Mouse (Mus musculus): ENCODE measurements around the gene Fxyd6. TPM values are rescaled to one million over a fixed set of nuclear protein-coding genes. Genes with fewer than 3 reads are reported as not detected.

The Fxyd6 gene
- polyA plus RNA-seq, 1 experiment from 2014 or later, result 126 TPM

- ATAC-seq (ENCODE audit: insufficient number of reproducible peaks, insufficient read depth, low FRiP score, low TSS enrichment, low read depth), result no peak
- no peak overlapping the region for H3K4me3 ChIP-seq (replicated peaks)
- H3K9me3 ChIP-seq, result no peaks in the 10 kb centered on the region
- no peaks in the 10 kb centered on the region for H3K27me3 ChIP-seq
- H3K4me2 ChIP-seq, result no peak overlapping the region
- H3K27ac ChIP-seq, result no peak overlapping the region
- no peak overlapping the region for H3K9ac ChIP-seq (replicated peaks)
- 80% methylated on average over 4 of the region's 4 CpGs for WGBS
- peaks cover 17% of the 10 kb centered on the region for H3K36me3 ChIP-seq
- peaks cover 28% of the 10 kb centered on the region for H3K4me1 ChIP-seq (replicated peaks)
Observed at GRCm38 (mm10) chr9:45376427-45376826, 6.4 kb downstream of the Fxyd6 start.

GRCm38 (mm10) chr9:45376883-45377282 lies 6.9 kb downstream of the Fxyd6 start:
- H3K4me2 ChIP-seq, result no peak overlapping the region
- ATAC-seq (ENCODE audit: insufficient number of reproducible peaks, insufficient read depth, low FRiP score, low TSS enrichment, low read depth), result no peak
- H3K27me3 ChIP-seq, result no peaks in the 10 kb centered on the region
- H3K4me3 ChIP-seq (replicated peaks), result no peak overlapping the region
- H3K36me3 ChIP-seq, result peaks cover 17% of the 10 kb centered on the region
- WGBS, result 86% methylated on average over 2 of the region's 2 CpGs
- H3K9ac ChIP-seq (replicated peaks), result no peak overlapping the region
- peaks cover 23% of the 10 kb centered on the region for H3K4me1 ChIP-seq (replicated peaks)
- H3K9me3 ChIP-seq, result no peaks in the 10 kb centered on the region
- no peak overlapping the region for H3K27ac ChIP-seq

GRCm38 (mm10) chr9:45380411-45381251 lies 10.6 kb downstream of the Fxyd6 start:
- Histone ChIP-seq H3K27ac (no peak overlapping the region), H3K4me2 (no peak overlapping the region), H3K36me3 (peaks cover 14% of the 10 kb centered on the region), H3K27me3 (no peaks in the 10 kb centered on the region), H3K9me3 (no peaks in the 10 kb centered on the region), H3K4me3 (replicated peaks) (no peak overlapping the region), H3K9ac (replicated peaks) (no peak overlapping the region), H3K4me1 (replicated peaks) (peaks cover 3% of the 10 kb centered on the region; the same call in 1 of the 2 replicates)
- ATAC-seq (ENCODE audit: insufficient number of reproducible peaks, insufficient read depth, low FRiP score, low TSS enrichment, low read depth), result no peak
- WGBS, result 69% methylated on average over 10 of the region's 10 CpGs

DNA sequence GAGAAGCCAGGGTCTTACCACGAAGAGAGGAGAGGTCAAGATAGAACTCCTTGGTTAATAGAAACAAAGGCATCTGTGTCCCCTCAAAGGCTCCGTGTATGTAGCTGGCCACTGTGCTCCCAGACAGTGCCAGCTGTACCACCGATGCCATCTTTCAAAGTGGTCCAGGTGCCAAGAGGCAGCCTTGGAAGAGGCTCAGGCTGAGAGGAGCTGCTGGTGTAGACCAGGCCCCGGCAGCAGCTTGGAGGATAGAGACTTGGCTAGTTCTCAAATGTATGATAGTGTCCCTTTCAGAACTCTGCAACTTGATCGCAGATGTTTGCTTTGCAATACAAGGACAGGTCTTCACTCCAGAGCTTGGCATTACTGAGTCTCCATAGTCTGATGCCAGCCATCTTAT lies 12.4 kb downstream of the Fxyd6 start:
- H3K9ac ChIP-seq (replicated peaks), result no peak overlapping the region
- no peak for ATAC-seq (ENCODE audit: insufficient number of reproducible peaks, insufficient read depth, low FRiP score, low TSS enrichment, low read depth)
- WGBS, result 86% methylated on average over 5 of the region's 5 CpGs
- H3K36me3 ChIP-seq, result peaks cover 8% of the 10 kb centered on the region; the same call in 1 of the 2 replicates
- no peak overlapping the region for H3K27ac ChIP-seq
- no peaks in the 10 kb centered on the region for H3K27me3 ChIP-seq
- H3K4me3 ChIP-seq (replicated peaks), result no peak overlapping the region
- H3K4me1 ChIP-seq (replicated peaks), result peaks cover 3% of the 10 kb centered on the region; the same call in 1 of the 2 replicates
- no peak overlapping the region for H3K4me2 ChIP-seq
- no peaks in the 10 kb centered on the region for H3K9me3 ChIP-seq

DNA sequence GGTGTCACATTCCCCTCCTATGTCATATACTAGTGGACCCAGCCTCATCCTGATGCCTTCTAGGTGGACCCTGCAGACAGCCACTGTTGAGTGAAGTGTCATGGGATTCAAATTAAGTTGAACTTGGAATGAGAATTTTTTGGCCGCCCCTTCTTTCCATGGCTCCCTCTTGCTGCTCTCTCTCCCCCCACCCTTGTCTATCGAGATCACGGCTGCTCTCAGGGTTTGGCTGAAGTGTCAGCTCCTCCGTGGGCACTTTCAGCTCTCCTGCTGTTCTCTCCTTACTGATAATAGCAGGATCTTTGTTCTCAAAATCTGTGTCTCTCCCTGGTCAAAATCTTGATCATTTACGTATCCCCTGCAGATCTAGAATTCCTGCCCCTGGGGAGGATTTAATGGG lies 12.8 kb downstream of the Fxyd6 start:
- peaks cover 3% of the 10 kb centered on the region; the same call in 1 of the 2 replicates for H3K4me1 ChIP-seq (replicated peaks)
- WGBS, result 81% methylated on average over 5 of the region's 5 CpGs
- H3K9me3 ChIP-seq, result no peaks in the 10 kb centered on the region
- no peaks in the 10 kb centered on the region for H3K27me3 ChIP-seq
- H3K4me3 ChIP-seq (replicated peaks), result no peak overlapping the region
- ATAC-seq (ENCODE audit: insufficient number of reproducible peaks, insufficient read depth, low FRiP score, low TSS enrichment, low read depth), result no peak
- H3K9ac ChIP-seq (replicated peaks), result no peak overlapping the region
- H3K27ac ChIP-seq, result no peak overlapping the region
- no peak overlapping the region for H3K4me2 ChIP-seq
- peaks cover 8% of the 10 kb centered on the region; the same call in 1 of the 2 replicates for H3K36me3 ChIP-seq

- no peaks in the 10 kb centered on the region for H3K27me3 ChIP-seq
- peaks cover 8% of the 10 kb centered on the region; the same call in 1 of the 2 replicates for H3K36me3 ChIP-seq
- H3K4me1 ChIP-seq (replicated peaks), result peaks cover 3% of the 10 kb centered on the region; the same call in 1 of the 2 replicates
- WGBS, result 94% methylated on average over 6 of the region's 6 CpGs
- no peaks in the 10 kb centered on the region for H3K9me3 ChIP-seq
- no peak overlapping the region for H3K4me3 ChIP-seq (replicated peaks)
- no peak overlapping the region for H3K27ac ChIP-seq
- H3K4me2 ChIP-seq, result no peak overlapping the region
- no peak overlapping the region for H3K9ac ChIP-seq (replicated peaks)
- ATAC-seq (ENCODE audit: insufficient number of reproducible peaks, insufficient read depth, low FRiP score, low TSS enrichment, low read depth), result no peak
Observed at GRCm38 (mm10) chr9:45383883-45384282, 13.9 kb downstream of the Fxyd6 start.

GRCm38 (mm10) chr9:45386698-45387097 lies 16.7 kb downstream of the Fxyd6 start:
- Histone ChIP-seq H3K36me3 (peaks cover 9% of the 10 kb centered on the region), H3K27ac (no peak overlapping the region), H3K9me3 (no peaks in the 10 kb centered on the region), H3K4me3 (replicated peaks) (no peak overlapping the region), H3K4me1 (replicated peaks) (no peaks in the 10 kb centered on the region), H3K4me2 (no peak overlapping the region), H3K9ac (replicated peaks) (no peak overlapping the region), H3K27me3 (no peaks in the 10 kb centered on the region)
- no peak for ATAC-seq (ENCODE audit: insufficient number of reproducible peaks, insufficient read depth, low FRiP score, low TSS enrichment, low read depth)
- 90% methylated on average over 5 of the region's 5 CpGs for WGBS

- Histone ChIP-seq H3K4me1 (replicated peaks) (no peaks in the 10 kb centered on the region), H3K4me2 (no peak overlapping the region), H3K27me3 (no peaks in the 10 kb centered on the region), H3K27ac (no peak overlapping the region), H3K9me3 (no peaks in the 10 kb centered on the region), H3K9ac (replicated peaks) (no peak overlapping the region), H3K4me3 (replicated peaks) (no peak overlapping the region), H3K36me3 (peaks cover 27% of the 10 kb centered on the region)
- 46% methylated on average over 12 of the region's 12 CpGs for WGBS
- ATAC-seq (ENCODE audit: insufficient number of reproducible peaks, insufficient read depth, low FRiP score, low TSS enrichment, low read depth), result peak; percentile 66; the same call in 1 of the 2 replicates
Observed at GRCm38 (mm10) chr9:45388385-45388994, 18.5 kb downstream of the Fxyd6 start.

DNA sequence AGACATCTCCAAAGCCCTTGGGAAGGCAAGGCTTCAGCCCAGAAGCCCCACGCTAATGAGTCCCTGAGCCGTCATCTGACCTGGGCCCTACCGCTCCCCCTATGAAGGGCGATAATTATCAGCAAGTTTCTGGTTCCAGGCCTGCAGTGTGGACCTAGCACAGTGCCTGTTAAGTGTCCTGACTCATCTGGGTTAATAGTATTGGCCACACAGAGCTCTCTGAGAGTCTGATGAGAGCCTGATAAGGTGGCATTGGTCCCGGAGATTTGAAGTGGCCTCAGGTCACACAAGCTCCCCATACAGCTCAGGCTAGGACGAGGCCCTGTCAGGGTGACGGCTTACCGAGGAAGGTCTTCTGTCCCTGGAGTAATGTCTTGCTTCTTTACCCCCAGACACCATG lies 19.6 kb downstream of the Fxyd6 start:
- Histone ChIP-seq H3K27ac (no peak overlapping the region), H3K27me3 (no peaks in the 10 kb centered on the region), H3K36me3 (peaks cover 33% of the 10 kb centered on the region), H3K4me2 (no peak overlapping the region), H3K4me3 (replicated peaks) (no peak overlapping the region), H3K9me3 (no peaks in the 10 kb centered on the region), H3K4me1 (replicated peaks) (no peaks in the 10 kb centered on the region), H3K9ac (replicated peaks) (no peak overlapping the region)
- no peak for ATAC-seq (ENCODE audit: insufficient number of reproducible peaks, insufficient read depth, low FRiP score, low TSS enrichment, low read depth)
- WGBS, result 83% methylated on average over 8 of the region's 8 CpGs

- Histone ChIP-seq H3K9me3 (no peaks in the 10 kb centered on the region), H3K27me3 (no peaks in the 10 kb centered on the region), H3K4me3 (replicated peaks) (no peak overlapping the region), H3K9ac (replicated peaks) (no peak overlapping the region), H3K4me2 (no peak overlapping the region), H3K4me1 (replicated peaks) (no peaks in the 10 kb centered on the region), H3K36me3 (peaks cover 45% of the 10 kb centered on the region), H3K27ac (no peak overlapping the region)
- no peak for ATAC-seq (ENCODE audit: insufficient number of reproducible peaks, insufficient read depth, low FRiP score, low TSS enrichment, low read depth)
- 72% methylated on average over 7 of the region's 7 CpGs for WGBS
Observed at GRCm38 (mm10) chr9:45391299-45391698, 21.3 kb downstream of the Fxyd6 start.

GRCm38 (mm10) chr9:45395218-45395617 lies 25.2 kb downstream of the Fxyd6 start:
- Histone ChIP-seq H3K9ac (replicated peaks) (no peak overlapping the region), H3K4me2 (no peak overlapping the region), H3K4me3 (replicated peaks) (no peak overlapping the region), H3K27ac (no peak overlapping the region), H3K9me3 (no peaks in the 10 kb centered on the region), H3K36me3 (peaks cover 45% of the 10 kb centered on the region), H3K27me3 (no peaks in the 10 kb centered on the region), H3K4me1 (replicated peaks) (no peaks in the 10 kb centered on the region)
- ATAC-seq (ENCODE audit: insufficient number of reproducible peaks, insufficient read depth, low FRiP score, low TSS enrichment, low read depth), result no peak
- WGBS, result 90% methylated on average over 6 of the region's 6 CpGs
